Mouse (Mus musculus): ENCODE measurements around the gene Pnkd. TPM values are rescaled to one million over a fixed set of nuclear protein-coding genes. Genes with fewer than 3 reads are reported as not detected.
A peak's percentile ranks its signal among the peaks of the same experiment; 100 is the strongest.

The Pnkd gene
- polyA plus RNA-seq, 1 experiment from 2014 or later, result 132 TPM

- Histone ChIP-seq H3K4me1 (ENCODE audit: control insufficient read depth, insufficient read depth, low read length) (peaks cover 13% of the 10 kb centered on the region; the same call in 1 of the 2 replicates), H3K9ac (replicated peaks; ENCODE audit: low read depth, low read length) (no peak overlapping the region), H3K36me3 (ENCODE audit: control insufficient read depth, insufficient read depth, low read length) (peaks cover 49% of the 10 kb centered on the region), H3K4me2 (replicated peaks; ENCODE audit: low read depth, low read length) (no peak overlapping the region), H3K9me3 (ENCODE audit: control insufficient read depth, low read depth, low read length) (no peaks in the 10 kb centered on the region), H3K27me3 (ENCODE audit: control insufficient read depth, insufficient read depth, low read length) (no peaks in the 10 kb centered on the region), H3K27ac (ENCODE audit: low read length) (no peak overlapping the region), H3K4me3 (ENCODE audit: low read depth, low read length) (no peak overlapping the region)
- WGBS, result 84% methylated on average over 8 of the region's 8 CpGs
- ATAC-seq (ENCODE audit: insufficient number of reproducible peaks, insufficient read depth, low FRiP score, low read depth), result no peak
These were observed 16.0 kb upstream of the Pnkd start for GRCm38 (mm10) chr1:74268750-74269149.

- Histone ChIP-seq H3K4me3 (ENCODE audit: low read depth, low read length) (no peak overlapping the region), H3K4me2 (replicated peaks; ENCODE audit: low read depth, low read length) (no peak overlapping the region), H3K9ac (replicated peaks; ENCODE audit: low read depth, low read length) (no peak overlapping the region), H3K27me3 (ENCODE audit: control insufficient read depth, insufficient read depth, low read length) (no peaks in the 10 kb centered on the region), H3K27ac (ENCODE audit: low read length) (no peak overlapping the region; the same call in 1 of the 2 replicates), H3K4me1 (ENCODE audit: control insufficient read depth, insufficient read depth, low read length) (peaks cover 32% of the 10 kb centered on the region), H3K9me3 (ENCODE audit: control insufficient read depth, low read depth, low read length) (no peaks in the 10 kb centered on the region), H3K36me3 (ENCODE audit: control insufficient read depth, insufficient read depth, low read length) (peaks cover 22% of the 10 kb centered on the region)
- ATAC-seq (ENCODE audit: insufficient number of reproducible peaks, insufficient read depth, low FRiP score, low read depth), result no peak
- WGBS, result 47% methylated on average over 4 of the region's 4 CpGs
These were observed 13.1 kb upstream of the Pnkd start for GRCm38 (mm10) chr1:74271659-74272058.

GRCm38 (mm10) chr1:74275015-74275414 is 9.7 kb upstream of the Pnkd start:
- H3K4me3 ChIP-seq (ENCODE audit: low read depth, low read length), result no peak overlapping the region
- H3K4me2 ChIP-seq (replicated peaks; ENCODE audit: low read depth, low read length), result peak overlapping the region; percentile 22; the same call in 1 of the 2 replicates
- 16% methylated on average over 9 of the region's 9 CpGs for WGBS
- ATAC-seq (ENCODE audit: insufficient number of reproducible peaks, insufficient read depth, low FRiP score, low read depth), result peak; percentile 79
- no peaks in the 10 kb centered on the region for H3K27me3 ChIP-seq (ENCODE audit: control insufficient read depth, insufficient read depth, low read length)
- H3K27ac ChIP-seq (ENCODE audit: low read length), result peak overlapping the region; percentile 85
- no peaks in the 10 kb centered on the region for H3K9me3 ChIP-seq (ENCODE audit: control insufficient read depth, low read depth, low read length)
- peaks cover 36% of the 10 kb centered on the region for H3K4me1 ChIP-seq (ENCODE audit: control insufficient read depth, insufficient read depth, low read length)
- H3K9ac ChIP-seq (replicated peaks; ENCODE audit: low read depth, low read length), result no peak overlapping the region
- H3K36me3 ChIP-seq (ENCODE audit: control insufficient read depth, insufficient read depth, low read length), result peaks cover 12% of the 10 kb centered on the region

GRCm38 (mm10) chr1:74277041-74277440 is 7.7 kb upstream of the Pnkd start:
- 65% methylated on average over 6 of the region's 6 CpGs for WGBS
- no peaks in the 10 kb centered on the region for H3K9me3 ChIP-seq (ENCODE audit: control insufficient read depth, low read depth, low read length)
- H3K9ac ChIP-seq (replicated peaks; ENCODE audit: low read depth, low read length), result no peak overlapping the region
- H3K27me3 ChIP-seq (ENCODE audit: control insufficient read depth, insufficient read depth, low read length), result no peaks in the 10 kb centered on the region
- H3K27ac ChIP-seq (ENCODE audit: low read length), result no peak overlapping the region
- no peak overlapping the region for H3K4me3 ChIP-seq (ENCODE audit: low read depth, low read length)
- peaks cover 32% of the 10 kb centered on the region for H3K36me3 ChIP-seq (ENCODE audit: control insufficient read depth, insufficient read depth, low read length)
- no peak for ATAC-seq (ENCODE audit: insufficient number of reproducible peaks, insufficient read depth, low FRiP score, low read depth)
- peak overlapping the region; percentile 17; the same call in 1 of the 2 replicates for H3K4me2 ChIP-seq (replicated peaks; ENCODE audit: low read depth, low read length)
- H3K4me1 ChIP-seq (ENCODE audit: control insufficient read depth, insufficient read depth, low read length), result peaks cover 28% of the 10 kb centered on the region

- Histone ChIP-seq H3K27me3 (ENCODE audit: control insufficient read depth, insufficient read depth, low read length) (no peaks in the 10 kb centered on the region), H3K4me1 (ENCODE audit: control insufficient read depth, insufficient read depth, low read length) (peaks cover 31% of the 10 kb centered on the region), H3K9me3 (ENCODE audit: control insufficient read depth, low read depth, low read length) (no peaks in the 10 kb centered on the region), H3K4me3 (ENCODE audit: low read depth, low read length) (no peak overlapping the region), H3K27ac (ENCODE audit: low read length) (no peak overlapping the region), H3K9ac (replicated peaks; ENCODE audit: low read depth, low read length) (no peak overlapping the region; the same call in 1 of the 2 replicates), H3K36me3 (ENCODE audit: control insufficient read depth, insufficient read depth, low read length) (peaks cover 42% of the 10 kb centered on the region), H3K4me2 (replicated peaks; ENCODE audit: low read depth, low read length) (peak overlapping the region; percentile 17; the same call in 1 of the 2 replicates)
- no peak for ATAC-seq (ENCODE audit: insufficient number of reproducible peaks, insufficient read depth, low FRiP score, low read depth)
- WGBS, result 56% methylated on average over 8 of the region's 8 CpGs
These were observed 6.7 kb upstream of the Pnkd start for GRCm38 (mm10) chr1:74277883-74278537.

- Histone ChIP-seq H3K9me3 (ENCODE audit: control insufficient read depth, low read depth, low read length) (no peaks in the 10 kb centered on the region), H3K4me1 (ENCODE audit: control insufficient read depth, insufficient read depth, low read length) (peaks cover 32% of the 10 kb centered on the region), H3K4me3 (ENCODE audit: low read depth, low read length) (no peak within 1 kb of the TSS), H3K27me3 (ENCODE audit: control insufficient read depth, insufficient read depth, low read length) (no peaks in the 10 kb centered on the region), H3K36me3 (ENCODE audit: control insufficient read depth, insufficient read depth, low read length) (peaks cover 45% of the 10 kb centered on the region), H3K9ac (replicated peaks; ENCODE audit: low read depth, low read length) (no peak within 1 kb of the TSS; the same call in 1 of the 2 replicates), H3K4me2 (replicated peaks; ENCODE audit: low read depth, low read length) (peak within 1 kb of the TSS; percentile 17; the same call in 1 of the 2 replicates), H3K27ac (ENCODE audit: low read length) (no peak within 1 kb of the TSS)
- ATAC-seq (ENCODE audit: insufficient number of reproducible peaks, insufficient read depth, low FRiP score, low read depth), result no peak
- WGBS, result 87% methylated on average over 10 of the region's 10 CpGs
These were observed 6.2 kb upstream of the Pnkd start, which contains the start of gene Gpbar1 for GRCm38 (mm10) chr1:74278538-74278937. Gpbar1 (plus strand) TSS chr1:74278550.

GRCm38 (mm10) chr1:74278988-74279387 is 5.7 kb upstream of the Pnkd start:
- peaks cover 45% of the 10 kb centered on the region for H3K36me3 ChIP-seq (ENCODE audit: control insufficient read depth, insufficient read depth, low read length)
- H3K27me3 ChIP-seq (ENCODE audit: control insufficient read depth, insufficient read depth, low read length), result no peaks in the 10 kb centered on the region
- 91% methylated on average over 11 of the region's 11 CpGs for WGBS
- peaks cover 33% of the 10 kb centered on the region for H3K4me1 ChIP-seq (ENCODE audit: control insufficient read depth, insufficient read depth, low read length)
- H3K9me3 ChIP-seq (ENCODE audit: control insufficient read depth, low read depth, low read length), result no peaks in the 10 kb centered on the region
- no peak overlapping the region for H3K27ac ChIP-seq (ENCODE audit: low read length)
- no peak for ATAC-seq (ENCODE audit: insufficient number of reproducible peaks, insufficient read depth, low FRiP score, low read depth)
- no peak overlapping the region for H3K9ac ChIP-seq (replicated peaks; ENCODE audit: low read depth, low read length)
- no peak overlapping the region for H3K4me3 ChIP-seq (ENCODE audit: low read depth, low read length)
- no peak overlapping the region for H3K4me2 ChIP-seq (replicated peaks; ENCODE audit: low read depth, low read length)

GRCm38 (mm10) chr1:74280591-74281325 is 4.0 kb upstream of the Pnkd start:
- Histone ChIP-seq H3K4me3 (ENCODE audit: low read depth, low read length) (no peak overlapping the region), H3K36me3 (ENCODE audit: control insufficient read depth, insufficient read depth, low read length) (peaks cover 45% of the 10 kb centered on the region), H3K9me3 (ENCODE audit: control insufficient read depth, low read depth, low read length) (no peaks in the 10 kb centered on the region), H3K4me2 (replicated peaks; ENCODE audit: low read depth, low read length) (no peak overlapping the region), H3K27ac (ENCODE audit: low read length) (no peak overlapping the region), H3K4me1 (ENCODE audit: control insufficient read depth, insufficient read depth, low read length) (peaks cover 21% of the 10 kb centered on the region), H3K9ac (replicated peaks; ENCODE audit: low read depth, low read length) (no peak overlapping the region), H3K27me3 (ENCODE audit: control insufficient read depth, insufficient read depth, low read length) (no peaks in the 10 kb centered on the region)
- no peak for ATAC-seq (ENCODE audit: insufficient number of reproducible peaks, insufficient read depth, low FRiP score, low read depth)
- WGBS, result 93% methylated on average over 14 of the region's 14 CpGs
